Mouse (Mus musculus) stomach, postnatal 0 days (tissue): ENCODE measurements around the gene Tpsb2.

Experiments used
- CTCF ChIP-seq: IDR thresholded peaks from 2 replicates; pipeline ENCODE4 v1.5.1; 2016; ENCODE audit warnings: antibody characterized with exemption, low read depth, mild to moderate bottlenecking, moderate library complexity
- EP300 ChIP-seq: optimal IDR thresholded peaks from 2 replicates; pipeline ENCODE3; 2016; ENCODE audit warnings: antibody characterized with exemption

GRCm38 (mm10) chr17:25409621-25410020, 43.5 kb downstream of the Tpsb2 start:
- TF ChIP-seq CTCF (no peak), EP300 (no peak)
